Mouse (Mus musculus) macrophage (primary cell): Measurements from ENCODE around the gene Flywch1. TPM values are rescaled to one million over a fixed set of nuclear protein-coding genes. Genes with fewer than 3 reads are reported as not detected.

ENCODE experiments used
- H3K27ac ChIP-seq: fragments of 350-480 bp; formaldehyde crosslinking; 2 replicates; pipeline ENCODE4 v1.9.0; 2021
- H3K36me3 ChIP-seq: fragments of 350-480 bp; formaldehyde crosslinking; 2 replicates; pipeline ENCODE4 v1.9.0; 2021; ENCODE audit errors: inconsistent target
- H3K4me3 ChIP-seq: fragments of 350-480 bp; formaldehyde crosslinking; 2 replicates; pipeline ENCODE4 v1.9.0; 2021; ENCODE audit errors: inconsistent target
- H3K79me2 ChIP-seq: fragments of 350-480 bp; formaldehyde crosslinking; 2 replicates; pipeline ENCODE4 v1.9.0; 2021; ENCODE audit errors: inconsistent target
- WGBS: methylation state at CpG from one replicate; pipeline ENCODE4 v1.1.7; 2026; ENCODE audit warnings: inconsistent platforms; ENCODE audit not compliant: missing documents; 5-methylcytosine and 5-hydroxymethylcytosine counted together
- polyA plus RNA-seq: library from polyadenylated mRNA; stranded (reverse); fragments of 250-400 nt; gene quantifications from 3 replicates; pipeline ENCODE4 v1.2.4, GENCODE M21; 2018; ENCODE audit warnings: inconsistent platforms

Gene Flywch1
- polyA plus RNA-seq, 1 experiment from 2014 or later = 15.5 TPM

- peak overlapping the region; percentile 55 for H3K27ac ChIP-seq
- no peaks in the 10 kb centered on the region for H3K36me3 ChIP-seq
- WGBS = 43% methylated on average over 4 of the region's 4 CpGs
- H3K79me2 ChIP-seq = peaks cover 21% of the 10 kb centered on the region
- H3K4me3 ChIP-seq = peak overlapping the region; percentile 55
Observed at GRCm38 (mm10) chr17:23725477-23725876, 45.9 kb downstream of the Flywch1 start.

GRCm38 (mm10) chr17:23722376-23723125, 48.9 kb downstream of the Flywch1 start, which contains the start of gene 1520401A03Rik:
1520401A03Rik (minus strand) TSS chr17:23722783.
- Histone ChIP-seq H3K27ac (no peak within 1 kb of the TSS), H3K79me2 (peaks cover 7% of the 10 kb centered on the region), H3K4me3 (no peak within 1 kb of the TSS), H3K36me3 (no peaks in the 10 kb centered on the region)
- WGBS = 90% methylated on average over 7 of the region's 7 CpGs

- 100% methylated on average over 2 of the region's 2 CpGs for WGBS
- no peaks in the 10 kb centered on the region for H3K36me3 ChIP-seq
- H3K79me2 ChIP-seq = peaks cover under 1% of the 10 kb centered on the region; the same call in 1 of the 2 replicates
- H3K4me3 ChIP-seq = no peak overlapping the region
- H3K27ac ChIP-seq = no peak overlapping the region
Observed at GRCm38 (mm10) chr17:23721886-23722285, 49.5 kb downstream of the Flywch1 start.

GRCm38 (mm10) chr17:23719455-23719854, 51.9 kb downstream of the Flywch1 start:
- no peak overlapping the region for H3K4me3 ChIP-seq
- no peak overlapping the region for H3K27ac ChIP-seq
- 33% methylated on average over 1 of the region's 1 CpGs for WGBS
- H3K36me3 ChIP-seq = no peaks in the 10 kb centered on the region
- H3K79me2 ChIP-seq = no peaks in the 10 kb centered on the region

DNA sequence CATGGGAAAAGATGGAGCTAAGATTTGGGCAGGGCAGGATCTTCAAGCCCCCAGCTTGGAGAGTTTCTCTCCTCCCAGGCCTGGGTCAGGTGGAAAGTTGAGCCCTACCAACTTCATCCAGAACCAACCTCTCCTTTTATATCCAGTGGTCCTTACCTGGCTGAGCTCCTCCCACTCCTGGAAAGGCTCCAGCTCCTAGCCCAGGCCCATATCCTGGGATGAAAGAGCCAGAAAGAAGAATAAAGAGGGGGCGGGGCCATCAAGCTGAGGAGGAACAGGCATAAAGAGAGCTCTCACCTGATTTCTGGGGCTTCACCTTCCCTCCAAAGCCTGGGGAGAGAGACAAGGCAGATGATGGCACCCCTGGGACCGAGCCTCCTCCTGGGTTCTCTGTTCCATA, 54.4 kb downstream of the Flywch1 start:
- no peak overlapping the region for H3K4me3 ChIP-seq
- no peak overlapping the region for H3K27ac ChIP-seq
- H3K79me2 ChIP-seq = no peaks in the 10 kb centered on the region
- H3K36me3 ChIP-seq = no peaks in the 10 kb centered on the region
- WGBS = 100% methylated on average over 2 of the region's 2 CpGs

GRCm38 (mm10) chr17:23706212-23706611, 65.2 kb downstream of the Flywch1 start:
- Histone ChIP-seq H3K4me3 (no peak overlapping the region), H3K27ac (no peak overlapping the region), H3K79me2 (no peaks in the 10 kb centered on the region), H3K36me3 (no peaks in the 10 kb centered on the region)
- WGBS = 6% methylated on average over 3 of the region's 3 CpGs

DNA sequence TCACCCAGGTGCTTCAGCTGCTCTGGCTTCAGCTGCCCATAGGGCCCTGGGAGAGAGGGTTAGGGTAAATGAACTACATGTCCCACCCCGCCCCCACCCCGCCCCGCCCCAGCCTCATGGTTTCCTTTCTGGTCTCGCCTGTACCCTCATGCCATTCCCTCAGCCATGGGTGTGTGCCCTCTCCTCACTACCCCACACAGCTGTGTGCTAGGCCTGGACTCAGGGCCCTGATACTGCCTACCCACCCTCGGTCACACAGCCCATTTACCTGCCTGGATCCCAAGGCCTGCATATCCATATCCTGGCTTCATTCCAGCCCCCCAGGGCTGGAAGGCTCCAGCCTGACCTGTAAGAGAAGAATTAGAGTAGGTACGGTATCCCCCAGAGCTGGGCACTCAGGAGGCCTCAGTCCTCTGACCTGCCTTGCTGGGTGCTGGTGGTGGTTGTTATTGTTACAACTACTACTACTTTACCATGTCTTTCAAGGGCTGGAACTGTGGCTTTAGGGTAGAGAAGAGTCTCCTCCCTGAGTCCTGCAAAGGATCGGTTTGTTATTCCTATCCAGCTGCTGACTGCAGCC, 65.8 kb downstream of the Flywch1 start:
- Histone ChIP-seq H3K4me3 (no peak overlapping the region), H3K79me2 (no peaks in the 10 kb centered on the region), H3K27ac (no peak overlapping the region), H3K36me3 (no peaks in the 10 kb centered on the region)
- 83% methylated on average over 5 of the region's 7 CpGs for WGBS

DNA sequence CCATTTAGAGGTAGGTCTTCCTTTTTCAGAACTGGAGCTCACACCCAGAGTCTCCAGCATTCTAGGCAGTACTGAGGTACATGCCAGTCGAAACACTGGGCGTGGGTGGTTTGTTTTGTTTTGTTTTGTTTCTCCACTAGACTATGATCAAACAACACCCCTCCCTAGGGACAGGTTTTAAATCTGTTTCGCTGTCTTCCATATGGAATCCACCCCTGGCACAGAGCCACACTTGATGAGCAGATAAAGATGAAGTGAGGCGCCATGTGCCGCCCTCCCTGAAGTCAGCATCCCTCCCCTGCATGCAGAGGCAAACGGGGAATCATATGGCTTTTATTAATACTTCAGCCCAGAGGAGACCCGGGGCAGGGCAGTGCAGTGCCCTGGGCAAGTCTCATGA, 66.7 kb downstream of the Flywch1 start:
- WGBS = 87% methylated on average over 7 of the region's 7 CpGs
- no peak overlapping the region for H3K27ac ChIP-seq
- H3K79me2 ChIP-seq = no peaks in the 10 kb centered on the region
- H3K36me3 ChIP-seq = no peaks in the 10 kb centered on the region
- no peak overlapping the region for H3K4me3 ChIP-seq

DNA sequence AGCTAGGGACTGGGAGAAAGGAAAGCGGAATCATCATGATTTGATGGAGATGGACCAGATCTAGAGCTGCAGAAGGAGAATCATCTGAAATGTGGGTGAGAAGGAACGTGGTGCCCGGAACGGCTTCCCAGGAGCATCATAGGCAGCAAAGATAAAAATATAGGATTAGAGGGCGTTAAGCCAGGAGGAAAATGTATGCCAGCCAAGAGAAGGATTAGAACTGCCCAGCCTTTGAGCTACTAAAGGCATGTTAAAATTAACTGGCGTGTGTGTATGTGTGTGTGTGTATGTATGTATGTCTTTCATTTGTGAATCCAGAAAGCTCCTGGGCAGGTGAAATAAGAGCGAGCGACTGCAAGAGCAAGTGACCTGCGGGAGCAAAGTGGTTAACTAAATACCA, 68.1 kb downstream of the Flywch1 start:
- H3K4me3 ChIP-seq = no peak overlapping the region
- 90% methylated on average over 9 of the region's 9 CpGs for WGBS
- H3K79me2 ChIP-seq = no peaks in the 10 kb centered on the region
- no peaks in the 10 kb centered on the region for H3K36me3 ChIP-seq
- no peak overlapping the region for H3K27ac ChIP-seq

Other genes with a start within 250 kb of the Flywch1 start
- 1.9 to 4.8 TPM (median 3.4 TPM) in 3 replicates for gene Zfp213, start 207.4 kb downstream of the Flywch1 start, polyA plus RNA-seq
- 0.16 to 0.60 TPM (median 0.52 TPM) in 3 replicates for gene Zfp13, start 172.1 kb downstream of the Flywch1 start, polyA plus RNA-seq
- gene Zscan10, start 170.7 kb downstream of the Flywch1 start, polyA plus RNA-seq = not detected in 3 replicates
- gene Mmp25, start 126.3 kb downstream of the Flywch1 start, polyA plus RNA-seq = 0.14 to 0.56 TPM (median 0.25 TPM) in 3 replicates
- not detected in 3 replicates for gene Bicdl2, start 111.1 kb downstream of the Flywch1 start, polyA plus RNA-seq
- gene Hcfc1r1, start 98.0 kb downstream of the Flywch1 start, polyA plus RNA-seq = 90.7 to 174 TPM (median 112 TPM) in 3 replicates
- gene Thoc6, start 97.7 kb downstream of the Flywch1 start, polyA plus RNA-seq = 11.0 to 17.8 TPM (median 16.3 TPM) in 3 replicates
- gene Tnfrsf12a, start 94.1 kb downstream of the Flywch1 start, polyA plus RNA-seq = 3.2 to 12.0 TPM (median 5.7 TPM) in 3 replicates
- gene Cldn6, start 92.4 kb downstream of the Flywch1 start, polyA plus RNA-seq = not detected in 3 replicates
- gene Cldn9, start 87.6 kb downstream of the Flywch1 start, polyA plus RNA-seq = not detected in 3 replicates
- not detected in 3 replicates for gene 1520401A03Rik, start 48.8 kb downstream of the Flywch1 start, polyA plus RNA-seq
- gene Pkmyt1, start 45.3 kb downstream of the Flywch1 start, polyA plus RNA-seq = 2.0 to 9.0 TPM (median 2.7 TPM) in 3 replicates
- 6.4 to 12.8 TPM (median 6.5 TPM) in 3 replicates for gene Paqr4, start 30.7 kb downstream of the Flywch1 start, polyA plus RNA-seq
- not detected in 3 replicates for gene Kremen2, start 25.8 kb downstream of the Flywch1 start, polyA plus RNA-seq
- 0.43 to 1.8 TPM in 2 of 3 replicates, not detected in the other for gene Flywch2, start 14.5 kb upstream of the Flywch1 start, polyA plus RNA-seq
- 101 to 166 TPM (median 130 TPM) in 3 replicates for gene Srrm2, start 18.9 kb upstream of the Flywch1 start, polyA plus RNA-seq
- 177 to 422 TPM (median 330 TPM) in 3 replicates for gene Elob, start 57.5 kb upstream of the Flywch1 start, polyA plus RNA-seq
- gene Prss33, start 64.5 kb upstream of the Flywch1 start, polyA plus RNA-seq = not detected in 3 replicates
- not detected in 3 replicates for gene Prss32, start 72.3 kb upstream of the Flywch1 start, polyA plus RNA-seq
- not detected in 3 replicates for gene Prss41, start 72.6 kb upstream of the Flywch1 start, polyA plus RNA-seq
- gene Prss21, start 96.5 kb upstream of the Flywch1 start, polyA plus RNA-seq = not detected in 3 replicates
- not detected in 3 replicates for gene Dcpp1, start 109.3 kb upstream of the Flywch1 start, polyA plus RNA-seq
- not detected in 3 replicates for gene Dcpp2, start 109.3 kb upstream of the Flywch1 start, polyA plus RNA-seq
- not detected in 3 replicates for gene Dcpp3, start 145.9 kb upstream of the Flywch1 start, polyA plus RNA-seq
- not detected in 3 replicates for gene Sbp, start 170.1 kb upstream of the Flywch1 start, polyA plus RNA-seq
- not detected in 3 replicates for gene Sbpl, start 183.7 kb upstream of the Flywch1 start, polyA plus RNA-seq
- 0.19 to 0.33 TPM in 2 of 3 replicates, not detected in the other for gene Prss30, start 209.0 kb upstream of the Flywch1 start, polyA plus RNA-seq
- gene Prss22, start 226.5 kb upstream of the Flywch1 start, polyA plus RNA-seq = not detected in 3 replicates